Mouse (Mus musculus) skeletal muscle tissue, adult 2 months (tissue): ENCODE results near the gene Abce1.

ENCODE experiments used
- DNase-seq: peaks from one replicate; pipeline ENCODE4 v3.0.0-alpha.2; 2012; ENCODE audit warnings: low read depth, low spot score

Abce1 gene

DNA sequence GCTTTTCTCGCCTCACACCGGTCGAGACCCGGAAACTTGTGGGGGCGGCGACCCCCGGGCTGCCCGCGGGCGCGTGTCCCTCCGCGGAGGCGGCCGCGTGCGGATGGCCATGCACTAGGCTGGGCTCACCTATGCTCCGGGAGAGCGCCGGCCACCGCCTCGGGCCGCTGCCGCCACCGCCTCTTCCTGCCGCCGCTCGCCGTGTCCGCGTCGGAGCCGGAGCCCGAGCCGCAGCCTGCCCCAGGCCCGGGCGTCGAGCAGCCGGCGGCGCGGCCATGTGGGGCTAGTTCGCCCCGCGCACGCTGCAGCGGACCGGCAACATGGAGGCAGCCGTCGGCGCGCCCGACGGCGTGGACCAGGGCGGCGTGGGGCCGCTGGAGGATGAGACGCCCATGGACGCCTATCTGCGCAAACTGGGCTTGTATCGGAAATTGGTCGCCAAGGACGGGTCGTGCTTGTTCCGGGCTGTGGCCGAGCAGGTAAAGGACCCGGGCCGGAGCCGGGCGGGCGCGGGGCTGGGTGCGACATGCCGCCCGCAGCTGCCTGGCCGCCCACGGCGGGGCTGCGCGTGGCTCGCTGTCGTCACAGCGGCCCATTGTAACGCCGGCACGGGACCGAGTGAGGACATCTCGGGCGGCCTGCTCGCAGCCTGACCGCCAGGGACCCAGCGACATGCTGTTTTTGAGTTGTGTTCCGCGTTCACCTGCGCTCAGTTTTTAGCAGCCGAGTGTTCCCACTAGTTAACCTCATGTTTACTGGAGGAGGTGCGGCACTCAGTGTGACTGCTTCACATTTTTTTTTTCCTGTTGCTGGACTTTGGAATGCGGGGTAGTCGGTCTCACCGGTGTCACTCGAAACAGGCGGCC, 71.7 kb downstream of the Abce1 start, which contains the start of gene Otud4:
Gene Otud4, plus strand, starts transcription at position 33 of the 866 bp plus-strand sequence.
- no peak for DNase-seq

DNA sequence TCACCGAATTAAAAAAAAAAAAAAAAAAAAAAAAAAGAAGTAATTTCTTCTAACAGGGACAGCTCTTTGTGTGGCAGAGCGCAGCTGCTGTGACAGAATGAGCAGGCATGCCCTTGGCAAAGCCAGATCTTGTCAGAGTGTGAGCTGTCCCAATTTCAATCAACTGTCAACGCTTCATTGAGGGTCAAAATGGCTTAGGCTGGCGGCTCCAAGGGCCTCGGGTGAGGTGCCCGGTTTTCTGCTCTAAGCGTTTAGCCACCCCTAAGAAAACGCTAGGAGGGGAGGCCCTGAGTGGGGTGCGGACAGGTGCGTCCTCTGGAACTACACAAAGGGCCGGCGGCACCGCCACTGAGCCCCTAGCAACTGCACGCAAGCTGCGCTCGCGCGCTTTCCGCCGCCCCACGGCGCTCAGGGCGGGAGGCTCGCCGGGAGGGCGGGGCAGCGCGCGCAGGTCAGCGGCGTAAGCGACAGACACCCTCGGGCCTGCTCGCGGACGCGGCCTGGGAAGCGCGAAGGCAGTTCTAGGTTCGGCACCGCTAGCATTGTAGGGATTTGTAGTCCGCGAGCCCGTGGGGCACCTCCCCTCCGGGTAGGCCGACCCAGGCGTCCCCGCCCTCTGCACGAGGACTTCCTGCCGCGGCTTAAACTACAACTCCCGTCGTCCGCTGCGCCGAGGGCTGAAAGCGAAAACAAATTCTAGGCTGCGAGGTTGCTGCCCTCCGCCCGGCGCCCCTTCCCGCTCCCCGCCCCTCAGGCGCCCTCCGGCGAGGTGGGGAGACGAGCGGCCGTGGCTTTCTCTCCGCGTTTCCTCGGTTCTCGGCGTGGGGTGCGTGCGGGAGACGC, 72.6 kb downstream of the Abce1 start:
- peak; percentile 97 for DNase-seq

DNA sequence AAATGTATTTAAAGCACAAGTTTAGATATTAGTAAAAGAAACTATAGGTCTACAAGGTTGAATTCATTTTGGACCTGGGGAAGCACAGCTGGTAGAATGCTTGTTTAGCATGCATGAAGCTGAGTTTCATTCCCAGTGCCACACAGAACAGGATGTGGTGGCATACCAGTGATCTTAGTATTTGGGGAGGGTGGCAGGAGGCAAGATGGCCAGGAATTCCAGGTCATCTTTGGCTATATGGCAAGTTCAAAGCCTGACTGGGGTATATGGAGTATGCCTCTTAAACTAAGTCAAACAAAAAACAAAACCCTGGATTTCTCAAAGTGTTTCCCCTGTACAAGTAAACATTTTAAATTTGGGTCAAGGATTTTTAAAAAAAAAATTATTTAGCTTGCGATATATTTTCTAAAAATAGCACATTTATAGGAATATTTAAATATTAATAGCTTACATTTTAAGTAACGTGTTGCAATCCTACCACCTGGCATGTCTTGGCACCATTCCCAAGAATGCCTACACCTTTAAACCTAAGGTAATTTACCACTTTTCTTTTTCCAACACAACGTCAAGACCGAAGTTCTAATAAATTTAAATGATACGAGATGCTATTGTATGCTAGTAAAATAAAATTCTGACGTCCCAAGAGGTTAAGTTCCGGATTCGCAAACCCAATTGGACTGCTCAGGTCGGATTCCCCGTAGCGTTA, 73.4 kb downstream of the Abce1 start:
- DNase-seq = no peak

DNA sequence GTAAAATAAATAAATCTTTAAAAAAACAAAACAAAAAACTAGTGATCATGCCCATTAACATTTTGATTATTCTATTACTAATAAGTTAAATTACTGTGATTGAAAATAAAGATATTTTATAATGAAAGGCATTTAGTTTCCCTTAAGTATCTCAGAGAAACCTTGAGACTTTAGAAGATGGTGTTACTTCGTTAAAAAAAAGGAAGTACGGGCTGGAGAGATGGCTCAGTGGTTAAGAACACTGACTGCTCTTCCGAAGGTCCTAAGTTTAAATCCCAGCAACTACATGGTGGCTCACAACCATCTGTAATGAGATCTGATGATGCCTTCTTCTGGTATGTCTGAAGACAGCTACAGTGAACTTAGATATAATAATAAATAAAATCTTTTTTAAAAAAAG, 74.3 kb downstream of the Abce1 start:
- no peak for DNase-seq

DNA sequence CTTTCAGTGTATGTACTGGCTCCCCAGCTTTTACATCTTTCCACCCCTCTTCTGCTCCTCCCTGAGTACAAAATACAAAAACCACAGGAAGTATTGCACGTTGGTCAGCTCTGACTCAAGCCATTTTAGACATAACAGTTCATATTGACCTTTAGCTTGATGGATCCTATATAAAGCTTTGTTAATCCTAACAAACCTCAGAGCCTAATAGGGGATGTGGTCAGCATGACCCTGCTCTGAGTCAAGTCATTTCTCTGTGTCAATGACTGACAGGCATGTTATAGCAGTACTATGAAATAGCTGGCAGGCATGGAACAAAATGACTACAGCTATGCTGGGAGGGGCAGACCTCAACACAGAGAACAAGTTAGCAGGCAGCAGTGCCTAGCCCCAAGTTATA, 75.4 kb downstream of the Abce1 start:
- DNase-seq = no peak

DNA sequence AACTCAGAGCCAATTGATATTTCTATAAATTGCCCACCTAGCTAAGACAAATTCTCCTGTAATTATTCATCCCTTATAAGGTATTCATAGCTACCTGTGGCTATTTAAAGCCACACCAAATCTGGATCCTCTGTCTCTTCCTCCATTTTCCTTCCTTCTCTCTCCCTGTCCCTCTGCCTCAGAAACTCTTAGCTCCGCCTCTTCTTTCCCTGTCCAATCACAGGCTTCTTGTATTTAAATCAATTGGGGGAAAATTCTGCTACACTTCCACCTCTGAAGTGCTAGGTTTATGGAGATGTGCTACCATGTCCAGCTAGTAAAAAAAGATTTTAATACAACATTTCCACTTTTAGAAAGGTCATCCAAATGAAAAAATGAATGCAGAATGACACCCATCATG, 76.0 kb downstream of the Abce1 start:
- no peak for DNase-seq
